Mouse (Mus musculus): ENCODE results near the gene Sstr3. TPM values are rescaled to one million over a fixed set of nuclear protein-coding genes. Genes with fewer than 3 reads are reported as not detected.

Sstr3 gene
- polyA plus RNA-seq, 1 experiment from 2014 or later = not detected

GRCm38 (mm10) chr15:78510121-78510576 lies 34.3 kb downstream of the Sstr3 start:
- Histone ChIP-seq H3K27ac (no peak overlapping the region), H3K4me3 (ENCODE audit: inconsistent target) (no peak overlapping the region), H3K79me2 (ENCODE audit: inconsistent target) (no peaks in the 10 kb centered on the region), H3K36me3 (ENCODE audit: inconsistent target) (no peaks in the 10 kb centered on the region)
- 49% methylated on average over 7 of the region's 8 CpGs for WGBS (ENCODE audit: missing documents)

GRCm38 (mm10) chr15:78509297-78509899 lies 35.1 kb downstream of the Sstr3 start:
- no peak overlapping the region for H3K27ac ChIP-seq
- whole genome bisulfite sequencing (ENCODE audit: missing documents) = 89% methylated on average over 12 of the region's 12 CpGs
- no peaks in the 10 kb centered on the region for H3K36me3 ChIP-seq (ENCODE audit: inconsistent target)
- H3K79me2 ChIP-seq (ENCODE audit: inconsistent target) = no peaks in the 10 kb centered on the region
- no peak overlapping the region for H3K4me3 ChIP-seq (ENCODE audit: inconsistent target)

GRCm38 (mm10) chr15:78508443-78508842 lies 36.0 kb downstream of the Sstr3 start:
- H3K36me3 ChIP-seq (ENCODE audit: inconsistent target) = no peaks in the 10 kb centered on the region
- WGBS (ENCODE audit: missing documents) = 91% methylated on average over 6 of the region's 7 CpGs
- H3K27ac ChIP-seq = no peak overlapping the region
- H3K4me3 ChIP-seq (ENCODE audit: inconsistent target) = no peak overlapping the region
- no peaks in the 10 kb centered on the region for H3K79me2 ChIP-seq (ENCODE audit: inconsistent target)

GRCm38 (mm10) chr15:78505541-78505940 lies 38.9 kb downstream of the Sstr3 start:
- Histone ChIP-seq H3K36me3 (ENCODE audit: inconsistent target) (no peaks in the 10 kb centered on the region), H3K27ac (no peak overlapping the region), H3K79me2 (ENCODE audit: inconsistent target) (no peaks in the 10 kb centered on the region), H3K4me3 (ENCODE audit: inconsistent target) (no peak overlapping the region)
- 90% methylated on average over 3 of the region's 3 CpGs for WGBS (ENCODE audit: missing documents)

GRCm38 (mm10) chr15:78504816-78505215 lies 39.7 kb downstream of the Sstr3 start:
- Histone ChIP-seq H3K27ac (no peak overlapping the region), H3K36me3 (ENCODE audit: inconsistent target) (no peaks in the 10 kb centered on the region), H3K79me2 (ENCODE audit: inconsistent target) (no peaks in the 10 kb centered on the region), H3K4me3 (ENCODE audit: inconsistent target) (no peak overlapping the region)
- 94% methylated on average over 5 of the region's 5 CpGs for WGBS (ENCODE audit: missing documents)

GRCm38 (mm10) chr15:78504013-78504412 lies 40.5 kb downstream of the Sstr3 start:
- Histone ChIP-seq H3K79me2 (ENCODE audit: inconsistent target) (no peaks in the 10 kb centered on the region), H3K4me3 (ENCODE audit: inconsistent target) (no peak overlapping the region), H3K27ac (no peak overlapping the region), H3K36me3 (ENCODE audit: inconsistent target) (no peaks in the 10 kb centered on the region)
- 91% methylated on average over 1 of the region's 1 CpGs for WGBS (ENCODE audit: missing documents)

- H3K79me2 ChIP-seq (ENCODE audit: inconsistent target) = no peaks in the 10 kb centered on the region
- WGBS (ENCODE audit: missing documents) = 89% methylated on average over 18 of the region's 18 CpGs
- no peaks in the 10 kb centered on the region for H3K36me3 ChIP-seq (ENCODE audit: inconsistent target)
- H3K27ac ChIP-seq = no peak overlapping the region
- H3K4me3 ChIP-seq (ENCODE audit: inconsistent target) = no peak overlapping the region
These were observed 41.9 kb downstream of the Sstr3 start for GRCm38 (mm10) chr15:78502437-78503132.

GRCm38 (mm10) chr15:78494968-78495406 lies 49.5 kb downstream of the Sstr3 start, which contains the start of gene Il2rb:
Il2rb (minus strand) TSS chr15:78495271.
- H3K27ac ChIP-seq = no peak within 1 kb of the TSS

GRCm38 (mm10) chr15:78493401-78494010 lies 51.0 kb downstream of the Sstr3 start:
- Histone ChIP-seq H3K4me3 (ENCODE audit: inconsistent target) (no peak overlapping the region), H3K79me2 (ENCODE audit: inconsistent target) (no peaks in the 10 kb centered on the region), H3K36me3 (ENCODE audit: inconsistent target) (no peaks in the 10 kb centered on the region), H3K27ac (no peak overlapping the region)
- 62% methylated on average over 10 of the region's 10 CpGs for WGBS (ENCODE audit: missing documents)

More at GRCm38 (mm10) chr15:78494968-78495406, 49.5 kb downstream of the Sstr3 start, which contains the start of gene Il2rb:
- Histone ChIP-seq H3K79me2 (ENCODE audit: inconsistent target) (no peaks in the 10 kb centered on the region), H3K36me3 (ENCODE audit: inconsistent target) (no peaks in the 10 kb centered on the region), H3K4me3 (ENCODE audit: inconsistent target) (no peak within 1 kb of the TSS)
- 93% methylated on average over 11 of the region's 11 CpGs for WGBS (ENCODE audit: missing documents)

- Histone ChIP-seq H3K36me3 (ENCODE audit: inconsistent target) (no peaks in the 10 kb centered on the region), H3K79me2 (ENCODE audit: inconsistent target) (no peaks in the 10 kb centered on the region), H3K4me3 (ENCODE audit: inconsistent target) (no peak overlapping the region), H3K27ac (no peak overlapping the region)
- 94% methylated on average over 3 of the region's 3 CpGs for WGBS (ENCODE audit: missing documents)
These were observed 53.2 kb downstream of the Sstr3 start for GRCm38 (mm10) chr15:78491301-78491700.

GRCm38 (mm10) chr15:78489906-78490305 lies 54.6 kb downstream of the Sstr3 start:
- H3K27ac ChIP-seq = no peak overlapping the region
- no peaks in the 10 kb centered on the region for H3K36me3 ChIP-seq (ENCODE audit: inconsistent target)
- 70% methylated on average over 8 of the region's 8 CpGs for WGBS (ENCODE audit: missing documents)

GRCm38 (mm10) chr15:78489248-78489647 lies 55.2 kb downstream of the Sstr3 start:
- no peaks in the 10 kb centered on the region for H3K36me3 ChIP-seq (ENCODE audit: inconsistent target)
- H3K79me2 ChIP-seq (ENCODE audit: inconsistent target) = no peaks in the 10 kb centered on the region
- no peak overlapping the region for H3K27ac ChIP-seq
- H3K4me3 ChIP-seq (ENCODE audit: inconsistent target) = no peak overlapping the region
- 92% methylated on average over 3 of the region's 3 CpGs for WGBS (ENCODE audit: missing documents)

More at GRCm38 (mm10) chr15:78489906-78490305, 54.6 kb downstream of the Sstr3 start:
- no peak overlapping the region for H3K4me3 ChIP-seq (ENCODE audit: inconsistent target)
- H3K79me2 ChIP-seq (ENCODE audit: inconsistent target) = no peaks in the 10 kb centered on the region

- WGBS (ENCODE audit: missing documents) = 54% methylated on average over 4 of the region's 4 CpGs
- H3K79me2 ChIP-seq (ENCODE audit: inconsistent target) = no peaks in the 10 kb centered on the region
- H3K27ac ChIP-seq = no peak overlapping the region
- no peak overlapping the region for H3K4me3 ChIP-seq (ENCODE audit: inconsistent target)
- H3K36me3 ChIP-seq (ENCODE audit: inconsistent target) = no peaks in the 10 kb centered on the region
These were observed 57.4 kb downstream of the Sstr3 start for GRCm38 (mm10) chr15:78487066-78487465.

All from macrophage (primary cell).